ENCODE assay signal across 8 mouse cellular contexts in the genomic region with DNA sequence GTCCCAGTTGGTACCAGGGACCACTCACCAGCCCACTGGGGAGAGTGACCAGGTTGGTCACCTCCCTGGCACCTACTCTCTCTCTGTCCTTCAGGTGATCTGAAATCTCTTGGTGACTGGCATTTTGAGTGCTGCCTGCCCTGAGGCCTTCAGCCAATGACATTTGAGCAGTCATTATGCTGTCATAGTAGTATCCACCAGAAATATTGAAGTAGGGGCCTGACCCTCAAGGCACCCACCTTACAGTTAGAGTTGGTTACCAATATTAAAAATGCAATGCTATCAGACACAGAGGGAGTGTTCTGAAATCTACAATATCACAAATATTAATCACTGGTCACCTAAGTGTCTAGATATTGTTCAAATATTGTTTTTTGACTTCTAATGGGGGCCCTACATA. TPM values are rescaled to one million over a fixed set of nuclear protein-coding genes. Genes with fewer than 3 reads are reported as not detected.
DNase-seq lines count a peak whose midpoint lies in the region; ATAC-seq lines count a peak whose summit lies in the region.

A gene (minus strand): TSS at position 101 of the 400 bp plus-strand sequence.

- H3K27me3 ChIP-seq in hindbrain, embryonic 14.5 days (ENCODE audit: control insufficient read depth, insufficient read depth, low read length) = no peaks in the 10 kb centered on the region
- no peaks in the 10 kb centered on the region for H3K27me3 ChIP-seq in liver, embryonic 15.5 days

- no peak for DNase-seq in frontal cortex, adult 2 months (ENCODE audit: extremely low spot score in 1 of 2, low spot score in 1 of 2)
- DNase-seq in hindbrain, embryonic 14.5 days (ENCODE audit: low spot score) = no peak
- no peak for DNase-seq in ovary, postnatal 10 days (ENCODE audit: low spot score)
- DNase-seq in embryo, embryonic 10 days (ENCODE audit: low spot score) = no peak

- peaks cover 4% of the 10 kb centered on the region; the same call in 1 of the 2 replicates for H3K4me1 ChIP-seq in hindbrain, embryonic 14.5 days (replicated peaks; ENCODE audit: control insufficient read depth, insufficient read depth, low read length)
- H3K4me1 ChIP-seq in liver, embryonic 15.5 days (replicated peaks) = 0 out of 2 replicates have a peak, but pooled peaks cover 2% of the 10 kb centered on the region

- H3K4me3 ChIP-seq in hindbrain, embryonic 14.5 days (replicated peaks; ENCODE audit: low read length) = no peak within 1 kb of the TSS
- no peak within 1 kb of the TSS for H3K4me3 ChIP-seq in liver, embryonic 15.5 days (replicated peaks)

- no peak for ATAC-seq in frontal cortex, adult (ENCODE audit: low TSS enrichment)
- ATAC-seq in CD4-positive, CD25-positive, alpha-beta regulatory T cell, adult 4 months = no peak
- ATAC-seq in erythroid progenitor cell, adult 5-6 weeks (replicated peaks; ENCODE audit: low FRiP score, poor library complexity, severe bottlenecking) = no peak
- no peak for ATAC-seq in hindbrain, embryonic 14.5 days (ENCODE audit: low FRiP score)
- ATAC-seq in liver, embryonic 15.5 days (ENCODE audit: insufficient read depth) = no peak

- H3K9me3 ChIP-seq in hindbrain, embryonic 14.5 days (ENCODE audit: control insufficient read depth, low read length) = no peaks in the 10 kb centered on the region
- H3K9me3 ChIP-seq in liver, embryonic 15.5 days (replicated peaks) = no peaks in the 10 kb centered on the region

- H3K4me2 ChIP-seq in hindbrain, embryonic 14.5 days (replicated peaks) = no peak within 1 kb of the TSS
- H3K4me2 ChIP-seq in liver, embryonic 15.5 days = no peak within 1 kb of the TSS

- H3K36me3 ChIP-seq in hindbrain, embryonic 14.5 days (replicated peaks; ENCODE audit: control insufficient read depth, insufficient read depth) = no peaks in the 10 kb centered on the region
- H3K36me3 ChIP-seq in liver, embryonic 15.5 days (replicated peaks) = no peaks in the 10 kb centered on the region

- no peak within 1 kb of the TSS for H3K27ac ChIP-seq in hindbrain, embryonic 14.5 days
- H3K27ac ChIP-seq in liver, embryonic 15.5 days (replicated peaks) = no peak within 1 kb of the TSS

- H3K9ac ChIP-seq in hindbrain, embryonic 14.5 days = no peak within 1 kb of the TSS
- no peak within 1 kb of the TSS for H3K9ac ChIP-seq in liver, embryonic 15.5 days

RNA-seq across cellular contexts. Expression of the gene that starts here (rescaled TPM):
- polyA plus RNA-seq in frontal cortex, adult 2 months (2012; rRNA removed) = 28.7 and 30.2 TPM in 2 replicates
- 10 to 100 TPM; 36.6 to 41.6 TPM for polyA plus RNA-seq in CD4-positive, CD25-positive, alpha-beta regulatory T cell, adult 4 months (2017; shearing (Covaris generic))
- 27.4 and 65.4 TPM in 2 replicates for total RNA-seq in erythroid progenitor cell, adult 5-6 weeks (2015; ENCODE audit: low replicate concordance)
- total RNA-seq in erythroid progenitor cell, adult 5-6 weeks (2017; ENCODE audit: low replicate concordance) = 13.7 and 34.9 TPM in 2 replicates
- polyA plus RNA-seq in hindbrain, embryonic 14.5 days (2014; fragmentation: Nextera tagmentation; extraction: Ambion mirVana) = 115 and 125 TPM in 2 replicates
- polyA plus RNA-seq in liver, embryonic 15.5 days (2015; fragmentation: Nextera tagmentation; extraction: Ambion mirVana) = 184 and 185 TPM in 2 replicates
